Mouse (Mus musculus): ENCODE results near the gene Cxcl10.

Cxcl10 gene

DNA sequence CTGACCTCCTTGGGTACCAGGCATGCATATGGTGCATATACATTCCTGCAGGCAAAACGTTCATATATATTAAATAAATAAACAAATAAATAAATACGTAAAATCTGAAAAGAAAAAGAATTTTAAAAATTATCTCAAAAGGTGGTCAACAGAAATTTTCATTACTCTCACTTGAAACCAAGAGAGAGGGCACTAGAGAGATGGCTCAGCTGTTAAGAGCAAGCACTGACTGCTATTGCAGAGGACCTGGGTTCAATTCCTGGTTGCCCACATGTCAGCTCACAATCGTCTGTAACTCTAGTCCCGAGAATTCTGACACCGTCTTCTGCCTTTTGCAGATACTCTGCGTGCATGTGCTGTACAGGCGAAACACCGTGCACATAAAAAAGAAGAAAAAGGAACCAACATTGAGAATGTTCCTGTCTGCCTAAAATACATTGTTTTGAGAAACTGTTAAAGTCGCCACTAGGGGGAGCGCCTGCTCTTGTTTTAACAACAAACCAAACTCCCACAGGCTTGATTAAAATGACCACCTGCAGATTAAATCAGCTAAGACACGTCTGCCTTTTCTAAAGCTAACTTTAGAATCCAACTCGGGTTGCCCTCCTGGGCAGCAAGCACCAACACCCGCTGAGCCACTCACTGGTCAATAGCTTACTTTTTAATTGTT lies 36.5 kb downstream of the Cxcl10 start:
- DNase-seq, result peak; percentile 82

DNA sequence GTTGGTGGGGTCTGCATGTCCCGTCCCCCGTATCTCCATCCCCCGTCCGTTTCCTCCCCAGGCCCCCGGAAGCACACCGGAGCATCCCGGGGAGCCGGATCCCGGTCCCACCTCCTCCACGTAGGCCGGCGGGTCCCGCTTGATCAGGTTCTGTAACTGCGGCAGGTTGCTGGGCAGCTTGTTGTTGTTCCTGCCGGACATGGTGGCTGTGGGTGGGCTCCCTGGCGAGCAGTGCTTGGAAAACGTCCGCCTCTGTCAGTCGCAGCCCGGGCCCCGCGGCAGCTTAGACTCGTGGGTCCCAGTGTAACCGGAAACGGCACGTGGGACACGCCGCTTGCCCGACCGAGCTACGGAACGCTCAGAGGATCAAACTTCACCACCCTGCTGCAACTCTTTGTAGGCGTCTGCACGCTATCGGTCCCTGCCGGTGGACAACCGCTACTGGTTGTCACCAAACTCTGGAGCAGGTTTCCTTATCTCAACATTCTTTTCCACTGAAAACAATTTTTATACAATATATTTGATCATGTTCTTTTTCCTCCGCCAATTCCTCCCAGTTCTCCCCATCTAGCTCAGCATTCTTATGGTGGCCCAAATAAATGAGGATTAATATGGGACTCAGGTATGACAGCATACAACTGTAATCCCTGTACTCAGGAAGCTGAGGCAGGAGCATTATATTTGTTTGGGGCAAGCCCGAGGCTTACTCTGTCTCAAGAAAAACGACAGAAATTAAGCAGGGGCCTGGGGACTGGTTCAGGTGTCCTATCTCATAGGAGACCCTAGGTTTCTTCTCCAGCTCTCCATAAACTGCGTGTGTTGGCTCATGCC lies 38.8 kb downstream of the Cxcl10 start, which contains the start of gene Sdad1:
Gene Sdad1 (minus strand): TSS at position 799 of the 831 bp plus-strand sequence.
- peak; percentile 93 for DNase-seq

DNA sequence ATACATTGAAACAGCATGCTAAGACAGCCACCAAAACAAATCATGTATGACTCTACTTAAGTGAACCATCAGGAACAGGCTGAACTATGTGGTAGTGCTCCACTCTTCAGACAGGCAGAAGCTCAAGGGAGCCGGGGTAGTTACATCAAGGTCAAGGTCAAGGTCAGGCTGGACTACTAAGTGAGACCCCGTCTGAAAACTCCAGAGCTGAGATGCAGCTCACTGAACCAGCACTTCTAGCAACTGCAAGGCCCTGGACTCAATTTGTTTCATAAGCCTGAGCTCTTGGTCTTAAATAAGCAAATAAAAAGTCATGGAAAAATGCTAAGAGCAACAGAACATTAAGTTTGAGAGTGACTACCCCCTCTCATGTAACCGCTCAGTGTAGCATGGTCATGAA lies 44.4 kb downstream of the Cxcl10 start:
- DNase-seq, result no peak

DNA sequence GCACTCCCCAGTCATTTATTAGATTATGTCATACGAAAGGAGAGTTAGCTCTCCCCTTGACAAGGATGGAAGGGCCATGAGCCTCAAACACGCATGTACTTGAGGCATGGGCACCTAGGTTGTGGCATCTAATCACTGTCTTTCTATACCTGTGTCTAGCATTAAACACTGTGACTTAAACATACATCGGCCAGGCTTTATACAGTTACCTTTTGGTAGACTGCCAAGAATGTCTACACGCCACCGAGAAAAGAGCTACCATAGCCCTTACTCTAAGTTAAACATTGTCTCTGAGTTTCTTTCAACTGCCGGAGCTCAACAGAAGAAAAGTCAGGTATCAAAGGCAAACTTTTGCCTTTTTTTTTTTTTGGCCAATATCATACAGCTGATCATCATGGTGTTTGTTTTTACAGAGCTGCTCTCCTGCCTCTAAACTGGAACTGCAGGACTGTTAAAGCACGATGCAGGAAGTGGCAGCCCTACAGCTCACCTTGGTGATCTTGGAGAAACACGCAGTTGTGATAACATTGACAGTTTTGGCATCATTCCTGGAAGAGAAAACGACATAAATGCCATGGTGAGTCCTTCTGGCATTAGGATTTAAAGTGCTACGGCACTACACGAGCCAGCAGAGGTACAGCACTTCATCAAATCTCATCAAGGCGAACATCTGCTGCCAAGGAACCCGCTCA lies 46.4 kb downstream of the Cxcl10 start:
- no peak for DNase-seq
